Mouse (Mus musculus) hindbrain, embryonic 16.5 days (tissue): ENCODE results near the gene Arhgap18. TPM values are rescaled to one million over a fixed set of nuclear protein-coding genes. Genes with fewer than 3 reads are reported as not detected.
A peak's percentile ranks its signal among the peaks of the same experiment; 100 is the strongest.

Source experiments
- ATAC-seq: fragments of 200-750 bp; cut with Nextera tagmentation; 2 replicates; pipeline ENCODE4 v1.8.0; 2017; ENCODE audit warnings: moderate TSS enrichment, moderate library complexity
- H3K27ac ChIP-seq: fragments of 300-500 bp; sonication (generic); 2 replicates; pipeline ENCODE4 v1.5.1; 2014; ENCODE audit warnings: low read depth, mild to moderate bottlenecking, control low read depth, low read length, moderate library complexity
- H3K27me3 ChIP-seq: fragments of 300-500 bp; sonication (generic); replicated peaks from 2 replicates; pipeline ENCODE4 v1.6.1; 2014; ENCODE audit warnings: low read length; ENCODE audit not compliant: control insufficient read depth, insufficient read depth
- H3K36me3 ChIP-seq: fragments of 300-500 bp; sonication (generic); 2 replicates; pipeline ENCODE4 v1.6.1; 2014; ENCODE audit warnings: mild to moderate bottlenecking, low read length, moderate library complexity, mixed read lengths; ENCODE audit not compliant: control insufficient read depth, insufficient read depth
- H3K4me1 ChIP-seq: fragments of 300-500 bp; sonication (generic); 2 replicates; pipeline ENCODE4 v1.6.1; 2014; ENCODE audit warnings: low read depth, low read length; ENCODE audit not compliant: control insufficient read depth, insufficient read depth
- H3K4me2 ChIP-seq: fragments of 300-500 bp; sonication (generic); 2 replicates; pipeline ENCODE4 v1.6.1; 2014; ENCODE audit warnings: mild to moderate bottlenecking, low read length, control low read depth, moderate library complexity
- H3K4me3 ChIP-seq: fragments of 300-500 bp; sonication (generic); 2 replicates; pipeline ENCODE4 v1.5.1; 2014; ENCODE audit warnings: mild to moderate bottlenecking, low read length, control low read depth, moderate library complexity
- H3K9ac ChIP-seq: fragments of 300-500 bp; sonication (generic); 2 replicates; pipeline ENCODE4 v1.6.1; 2014; ENCODE audit warnings: low read depth, mild to moderate bottlenecking, control low read depth, low read length, moderate library complexity
- H3K9me3 ChIP-seq: fragments of 300-500 bp; sonication (generic); 2 replicates; pipeline ENCODE4 v1.6.1; 2014; ENCODE audit warnings: mild to moderate bottlenecking, low read length, moderate library complexity; ENCODE audit not compliant: control insufficient read depth
- WGBS: fragments of 180-500 bp; shearing (Covaris S2); extraction: QIAGEN DNeasy Blood & Tissue Kit; methylation state at CpG from one replicate; pipeline ENCODE4 v1.1.7; 2014; 5-methylcytosine and 5-hydroxymethylcytosine counted together
- polyA plus RNA-seq: library from polyadenylated mRNA; unstranded; fragments of >200 nt; fragmentation: Nextera tagmentation; extraction: Ambion mirVana; gene quantifications from 2 replicates; pipeline ENCODE4 v1.2.1, GENCODE M21; 2015

The Arhgap18 gene
- polyA plus RNA-seq, 1 experiment from 2014 or later: 12.6 TPM

GRCm38 (mm10) chr10:26772624-26773540 is 19.7 kb downstream of the Arhgap18 start:
- under 1% methylated on average over 22 of the region's 22 CpGs for WGBS
- Histone ChIP-seq H3K27ac (peak overlapping the region; percentile 87), H3K4me2 (peak overlapping the region; percentile 80), H3K9ac (peak overlapping the region; percentile 52), H3K4me1 (no peaks in the 10 kb centered on the region; the same call in 1 of the 2 replicates), H3K4me3 (peak overlapping the region; percentile 59), H3K36me3 (no peaks in the 10 kb centered on the region), H3K27me3 (no peaks in the 10 kb centered on the region), H3K9me3 (no peaks in the 10 kb centered on the region)
- ATAC-seq: peak; percentile 92

- Histone ChIP-seq H3K4me3 (peak overlapping the region; percentile 59), H3K36me3 (no peaks in the 10 kb centered on the region), H3K27ac (peak overlapping the region; percentile 87), H3K4me1 (no peaks in the 10 kb centered on the region; the same call in 1 of the 2 replicates), H3K27me3 (no peaks in the 10 kb centered on the region), H3K9me3 (no peaks in the 10 kb centered on the region), H3K4me2 (peak overlapping the region; percentile 80), H3K9ac (no peak overlapping the region)
- WGBS: 31% methylated on average over 5 of the region's 5 CpGs
- ATAC-seq: no peak
These were observed 20.3 kb downstream of the Arhgap18 start for GRCm38 (mm10) chr10:26773541-26773940.

- H3K27ac ChIP-seq: no peak overlapping the region
- 58% methylated on average over 1 of the region's 1 CpGs for WGBS
- H3K4me1 ChIP-seq: no peaks in the 10 kb centered on the region; the same call in 1 of the 2 replicates
- no peak overlapping the region; the same call in 1 of the 2 replicates for H3K4me3 ChIP-seq
- H3K9ac ChIP-seq: no peak overlapping the region
- peak overlapping the region; percentile 80 for H3K4me2 ChIP-seq
- ATAC-seq: no peak
- no peaks in the 10 kb centered on the region for H3K36me3 ChIP-seq
- H3K9me3 ChIP-seq: no peaks in the 10 kb centered on the region
- H3K27me3 ChIP-seq: no peaks in the 10 kb centered on the region
These were observed 21.0 kb downstream of the Arhgap18 start for GRCm38 (mm10) chr10:26774266-26774665.

- Histone ChIP-seq H3K36me3 (no peaks in the 10 kb centered on the region), H3K9ac (no peak overlapping the region), H3K4me2 (no peak overlapping the region), H3K4me3 (no peak overlapping the region), H3K9me3 (no peaks in the 10 kb centered on the region), H3K4me1 (no peaks in the 10 kb centered on the region; the same call in 1 of the 2 replicates), H3K27me3 (no peaks in the 10 kb centered on the region), H3K27ac (no peak overlapping the region)
- no peak for ATAC-seq
These were observed 23.2 kb downstream of the Arhgap18 start for GRCm38 (mm10) chr10:26776443-26776842.

- Histone ChIP-seq H3K4me2 (no peak overlapping the region), H3K4me1 (no peaks in the 10 kb centered on the region), H3K36me3 (no peaks in the 10 kb centered on the region), H3K9me3 (no peaks in the 10 kb centered on the region), H3K27me3 (no peaks in the 10 kb centered on the region), H3K4me3 (no peak overlapping the region), H3K9ac (no peak overlapping the region), H3K27ac (no peak overlapping the region)
- ATAC-seq: no peak
- 78% methylated on average over 3 of the region's 3 CpGs for WGBS
These were observed 27.4 kb downstream of the Arhgap18 start for GRCm38 (mm10) chr10:26780581-26780980.

- Histone ChIP-seq H3K36me3 (no peaks in the 10 kb centered on the region), H3K9me3 (no peaks in the 10 kb centered on the region), H3K4me2 (no peak overlapping the region), H3K27me3 (no peaks in the 10 kb centered on the region), H3K4me3 (no peak overlapping the region), H3K4me1 (no peaks in the 10 kb centered on the region), H3K9ac (no peak overlapping the region), H3K27ac (no peak overlapping the region)
- no peak for ATAC-seq
- 91% methylated on average over 2 of the region's 2 CpGs for WGBS
These were observed 36.5 kb downstream of the Arhgap18 start for GRCm38 (mm10) chr10:26789680-26790079.

- no peak for ATAC-seq
- H3K4me3 ChIP-seq: no peak overlapping the region
- no peaks in the 10 kb centered on the region for H3K9me3 ChIP-seq
- H3K27ac ChIP-seq: no peak overlapping the region
- H3K4me2 ChIP-seq: no peak overlapping the region
- no peaks in the 10 kb centered on the region for H3K36me3 ChIP-seq
- WGBS: 91% methylated on average over 3 of the region's 3 CpGs
- no peak overlapping the region for H3K9ac ChIP-seq
- H3K4me1 ChIP-seq: no peaks in the 10 kb centered on the region
- no peaks in the 10 kb centered on the region for H3K27me3 ChIP-seq
These were observed 38.6 kb downstream of the Arhgap18 start for GRCm38 (mm10) chr10:26791810-26792209.

GRCm38 (mm10) chr10:26793013-26793412 is 39.8 kb downstream of the Arhgap18 start:
- Histone ChIP-seq H3K9ac (no peak overlapping the region), H3K9me3 (no peaks in the 10 kb centered on the region), H3K4me2 (no peak overlapping the region), H3K4me1 (no peaks in the 10 kb centered on the region), H3K27ac (no peak overlapping the region), H3K36me3 (no peaks in the 10 kb centered on the region), H3K27me3 (no peaks in the 10 kb centered on the region), H3K4me3 (no peak overlapping the region)
- no peak for ATAC-seq
- 93% methylated on average over 8 of the region's 8 CpGs for WGBS

- no peak overlapping the region for H3K4me3 ChIP-seq
- no peaks in the 10 kb centered on the region for H3K36me3 ChIP-seq
- H3K4me2 ChIP-seq: no peak overlapping the region
- H3K27me3 ChIP-seq: no peaks in the 10 kb centered on the region
- no peak overlapping the region for H3K9ac ChIP-seq
- no peak overlapping the region for H3K27ac ChIP-seq
- no peaks in the 10 kb centered on the region for H3K4me1 ChIP-seq
- WGBS: 78% methylated on average over 10 of the region's 10 CpGs
- peak; percentile 52 for ATAC-seq
- no peaks in the 10 kb centered on the region for H3K9me3 ChIP-seq
These were observed 43.4 kb downstream of the Arhgap18 start for GRCm38 (mm10) chr10:26796432-26797286.
